Mouse (Mus musculus) cortical plate, adult 2 months (tissue): ENCODE measurements around the gene Map2.

Experiments used
- CTCF ChIP-seq: fragments of 200-500 bp; IDR thresholded peaks from 2 replicates; pipeline ENCODE4 v1.5.1; 2011; ENCODE audit warnings: mild to moderate bottlenecking, control low read depth, low read length; ENCODE audit not compliant: insufficient read depth; ENCODE audit errors: extremely low read depth
- POLR2A ChIP-seq: fragments of 200-500 bp; IDR thresholded peaks from 2 replicates; pipeline ENCODE4 v1.6.1; 2011; ENCODE audit warnings: mild to moderate bottlenecking, low read length, control low read depth; ENCODE audit not compliant: insufficient read depth; ENCODE audit errors: extremely low read depth

DNA sequence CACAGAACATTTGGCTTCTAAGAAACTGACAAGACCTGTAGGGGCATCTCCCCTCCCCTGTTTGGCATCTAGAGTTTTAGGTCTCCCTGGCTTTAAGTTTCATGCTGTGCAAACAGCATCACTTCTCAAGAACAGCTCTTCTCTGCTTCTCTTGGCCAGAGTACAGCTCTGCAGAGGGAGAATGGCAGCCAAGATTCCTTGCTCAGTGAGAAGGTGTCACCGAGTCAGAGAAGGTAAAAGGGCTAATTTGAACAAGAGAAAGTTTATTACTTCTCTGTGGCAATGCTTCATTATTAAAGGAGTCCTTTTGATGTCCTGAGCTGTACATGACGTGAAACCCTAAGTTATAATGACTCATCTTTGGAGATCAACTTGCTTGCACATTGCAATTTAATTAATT, 10.4 kb upstream of the Map2 start:
- no peak for TF ChIP-seq CTCF
- no peak for TF ChIP-seq POLR2A
